Mouse (Mus musculus) embryo, embryonic 11.5 days (tissue): ENCODE data around the gene Rab3d.

ENCODE experiments used
- DNase-seq: peaks from one replicate; pipeline ENCODE4 v3.0.0-alpha.2; 2012; ENCODE audit warnings: low read depth, low spot score

Rab3d gene

GRCm38 (mm10) chr9:21938234-21938855 is 20.4 kb upstream of the Rab3d start:
- no peak for DNase-seq

- no peak for DNase-seq
These were observed 19.8 kb upstream of the Rab3d start for GRCm38 (mm10) chr9:21937711-21938175.

GRCm38 (mm10) chr9:21936692-21937570 is 18.9 kb upstream of the Rab3d start, which contains the start of gene Plppr2:
Gene Plppr2, plus strand, starts transcription at chr9:21937033.
- DNase-seq: peak; percentile 88

- DNase-seq: no peak
These were observed 17.6 kb upstream of the Rab3d start for GRCm38 (mm10) chr9:21935466-21936131.

GRCm38 (mm10) chr9:21934021-21934420 is 16.0 kb upstream of the Rab3d start:
- no peak for DNase-seq

DNA sequence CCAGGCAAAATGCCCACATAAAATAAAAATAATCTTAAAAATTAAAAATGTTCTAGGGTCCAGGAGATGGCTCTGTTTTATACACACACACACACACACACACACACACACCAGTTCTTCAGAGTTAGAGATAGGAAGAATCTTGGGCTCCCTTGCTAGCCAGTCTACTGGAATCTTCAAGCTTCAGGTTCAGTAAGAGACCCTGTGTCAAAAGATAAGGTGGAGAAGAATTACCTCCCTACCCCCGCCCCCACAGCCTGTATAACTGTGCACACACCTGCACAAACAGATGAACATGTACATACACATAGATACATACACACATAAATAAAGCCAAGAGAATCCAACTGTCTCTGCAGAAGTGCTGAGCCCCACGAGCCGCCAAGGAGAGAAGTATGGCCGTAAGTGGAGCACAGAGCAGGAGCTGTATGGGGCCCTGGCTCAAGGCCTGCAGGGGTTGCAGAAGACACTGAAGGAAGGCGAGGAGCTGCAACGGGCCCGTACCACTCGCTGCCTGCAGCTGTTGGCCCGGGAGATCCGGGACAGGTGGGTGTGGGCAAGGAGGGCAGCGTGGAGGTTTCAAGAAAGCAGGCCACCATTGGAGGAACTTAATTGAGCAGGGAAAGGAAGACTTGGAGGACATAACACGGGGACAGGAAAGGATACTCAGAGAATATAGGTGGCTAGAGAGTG is 14.6 kb upstream of the Rab3d start:
- DNase-seq: no peak

GRCm38 (mm10) chr9:21932006-21932405 is 14.0 kb upstream of the Rab3d start:
- DNase-seq: no peak

DNA sequence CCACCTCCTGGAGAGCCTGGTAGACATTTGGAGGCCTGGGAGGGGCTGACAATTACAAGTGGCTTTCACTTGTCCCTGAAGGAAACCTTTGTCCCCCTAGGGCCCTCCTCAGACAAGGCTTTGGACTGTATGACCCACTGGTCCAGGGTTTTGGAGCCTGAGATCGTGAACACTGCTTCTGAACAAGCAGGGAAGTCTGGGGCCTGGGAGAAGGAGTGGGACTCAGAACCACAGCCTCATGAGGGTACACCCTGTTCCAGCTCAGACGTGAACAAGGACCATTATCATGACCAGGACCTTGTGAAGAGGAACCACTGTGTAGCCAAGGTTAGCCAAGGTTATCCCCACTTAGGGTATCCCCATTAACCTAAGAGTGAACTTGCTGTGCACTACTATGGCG is 11.2 kb upstream of the Rab3d start:
- DNase-seq: no peak

DNA sequence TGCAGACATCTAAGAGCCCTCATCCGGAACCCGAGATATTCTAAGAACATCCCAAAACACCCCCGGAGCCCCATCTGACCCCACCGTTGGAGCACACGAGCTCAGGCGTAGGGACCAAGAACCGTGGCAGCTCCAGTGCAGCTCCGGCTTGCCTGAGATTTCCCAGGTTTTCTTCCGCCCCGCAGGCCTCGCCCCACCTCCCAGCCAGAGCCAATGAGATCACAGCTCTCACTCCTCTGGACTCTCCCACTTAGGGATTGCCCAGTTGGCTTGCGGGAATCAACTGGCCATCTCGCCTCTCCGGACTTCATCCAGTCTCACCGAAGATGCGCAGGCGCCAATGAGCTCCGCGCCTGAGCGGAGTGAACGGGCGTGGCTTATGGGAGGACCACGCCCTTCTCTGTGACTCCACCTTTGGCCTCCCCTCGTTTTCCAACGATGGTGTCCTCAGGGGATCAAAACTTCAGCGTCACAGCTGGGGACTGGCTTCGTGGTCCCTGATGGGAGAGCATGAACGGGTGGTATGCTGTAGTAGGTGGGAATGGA is 9.3 kb upstream of the Rab3d start, which contains the start of the genes Ccdc159 and Tmem205:
Gene Ccdc159 (plus strand): TSS at position 264 of the 546 bp plus-strand sequence.
Gene Tmem205 (minus strand): TSS at position 349 of the 546 bp plus-strand sequence.
- peak; percentile 95 for DNase-seq

- DNase-seq: no peak
These were observed 8.8 kb upstream of the Rab3d start for GRCm38 (mm10) chr9:21926784-21927183.

- no peak for DNase-seq
These were observed 8.2 kb upstream of the Rab3d start for GRCm38 (mm10) chr9:21926155-21926554.

- DNase-seq: no peak
These were observed 7.5 kb upstream of the Rab3d start for GRCm38 (mm10) chr9:21925506-21925905.

DNA sequence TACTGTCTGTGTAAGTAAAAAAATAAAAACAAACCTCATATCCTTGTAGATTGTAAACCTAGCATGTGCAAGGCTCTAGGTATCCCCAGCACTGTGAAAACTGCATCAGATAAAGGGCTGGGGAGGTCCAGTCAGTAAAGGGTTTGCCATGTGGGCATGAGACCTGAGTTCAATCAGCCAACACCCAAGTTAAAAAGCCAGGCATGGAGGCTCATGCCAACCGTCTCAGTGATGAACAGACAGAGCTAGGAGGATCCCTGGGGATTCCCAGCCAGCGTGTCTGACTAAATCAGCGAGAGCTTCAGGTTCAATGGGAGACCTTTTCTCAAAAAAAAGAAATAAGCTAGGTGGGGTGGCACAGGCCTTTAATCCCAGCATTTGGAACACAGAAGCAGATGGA is 7.0 kb upstream of the Rab3d start:
- no peak for DNase-seq

DNA sequence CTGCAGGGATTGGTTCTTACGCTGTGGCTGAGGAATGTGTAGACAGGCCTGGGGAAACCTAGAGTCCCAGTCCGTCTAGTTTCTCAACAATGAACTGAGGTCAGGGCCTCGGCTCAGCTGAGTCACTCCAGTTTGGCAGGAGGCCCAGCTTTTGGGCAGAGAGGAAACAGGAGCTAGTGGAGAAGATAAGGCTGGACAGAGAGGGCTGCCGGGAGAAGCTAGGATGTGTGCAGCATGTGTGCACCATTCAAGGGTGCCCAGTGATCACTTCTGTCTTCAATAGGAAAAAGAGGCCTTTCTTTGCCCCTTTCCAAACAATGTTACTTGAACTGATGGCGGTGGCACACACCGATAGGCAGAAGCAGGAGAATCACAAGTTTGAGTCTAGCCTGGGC is 6.1 kb upstream of the Rab3d start:
- no peak for DNase-seq

GRCm38 (mm10) chr9:21923490-21924098 is 5.6 kb upstream of the Rab3d start:
- no peak for DNase-seq

DNA sequence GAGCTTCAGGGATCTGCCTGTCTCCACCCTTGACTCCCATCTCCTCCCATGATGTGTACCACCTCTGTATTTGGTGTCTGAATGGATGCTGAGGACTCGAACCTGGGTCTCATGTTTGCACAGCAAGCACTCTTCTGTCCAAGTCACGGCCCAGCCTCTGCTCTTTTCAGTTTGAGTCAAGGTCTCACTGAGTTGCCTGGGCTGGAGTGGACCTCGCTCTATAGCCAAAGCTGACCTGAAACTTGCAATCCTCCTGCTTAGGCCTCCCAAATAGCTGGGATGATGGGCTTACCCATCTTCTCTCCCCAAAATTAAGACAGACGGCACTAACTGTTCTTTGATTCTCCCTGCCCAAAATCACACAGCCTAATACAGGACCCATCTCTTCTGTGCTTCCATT is 5.0 kb upstream of the Rab3d start:
- no peak for DNase-seq

GRCm38 (mm10) chr9:21918692-21919384 is 846 bp upstream of the Rab3d start:
- no peak for DNase-seq

GRCm38 (mm10) chr9:21917493-21918034 is 428 bp downstream of the Rab3d start:
- no peak for DNase-seq

GRCm38 (mm10) chr9:21916851-21917492 is 1.0 kb downstream of the Rab3d start:
- no peak for DNase-seq
